Mouse (Mus musculus) stomach, embryonic 14.5 days (tissue): Measurements from ENCODE around the gene Gm11938. TPM values are rescaled to one million over a fixed set of nuclear protein-coding genes. Genes with fewer than 3 reads are reported as not detected.

Experiments used
- ATAC-seq: fragments of 200-750 bp; cut with Nextera tagmentation; 2 replicates; pipeline ENCODE4 v1.8.0; 2017; ENCODE audit warnings: low read depth, moderate TSS enrichment; ENCODE audit not compliant: insufficient number of reproducible peaks, insufficient read depth, low FRiP score
- H3K27ac ChIP-seq: fragments of 300-500 bp; sonication (generic); 2 replicates; pipeline ENCODE4 v1.5.1; 2014; ENCODE audit warnings: mild to moderate bottlenecking, low read length, moderate library complexity, mixed read lengths
- H3K27me3 ChIP-seq: fragments of 300-500 bp; sonication (generic); 2 replicates; pipeline ENCODE4 v1.6.1; 2014; ENCODE audit warnings: low read length, control low read depth, mixed read lengths; ENCODE audit not compliant: control insufficient read depth, insufficient read depth
- H3K36me3 ChIP-seq: fragments of 300-500 bp; sonication (generic); 2 replicates; pipeline ENCODE4 v1.6.1; 2014; ENCODE audit warnings: mild to moderate bottlenecking, control low read depth, low read length, moderate library complexity, mixed read lengths; ENCODE audit not compliant: control insufficient read depth, insufficient read depth
- H3K4me1 ChIP-seq: fragments of 300-500 bp; sonication (generic); 2 replicates; pipeline ENCODE4 v1.6.1; 2014; ENCODE audit warnings: low read length, control low read depth, mixed read lengths; ENCODE audit not compliant: control insufficient read depth, insufficient read depth
- H3K4me2 ChIP-seq: fragments of 300-500 bp; sonication (generic); replicated peaks from 2 replicates; pipeline ENCODE4 v1.6.1; 2014; ENCODE audit warnings: low read depth, low read length, control low read depth
- H3K4me3 ChIP-seq: fragments of 300-500 bp; sonication (generic); 2 replicates; pipeline ENCODE4 v1.5.1; 2014; ENCODE audit warnings: low read depth, low read length, control low read depth
- H3K9ac ChIP-seq: fragments of 300-500 bp; sonication (generic); replicated peaks from 2 replicates; pipeline ENCODE4 v1.6.1; 2014; ENCODE audit warnings: low read depth, mild to moderate bottlenecking, control low read depth, low read length, moderate library complexity, mixed read lengths
- H3K9me3 ChIP-seq: fragments of 300-500 bp; sonication (generic); 2 replicates; pipeline ENCODE4 v1.6.1; 2016; ENCODE audit warnings: low read depth, low read length, control low read depth; ENCODE audit not compliant: control insufficient read depth
- WGBS: fragments of 180-500 bp; shearing (Covaris S2); extraction: QIAGEN DNeasy Blood & Tissue Kit; methylation state at CpG from one replicate; pipeline ENCODE4 v1.1.7; 2014; 5-methylcytosine and 5-hydroxymethylcytosine counted together
- polyA plus RNA-seq: library from polyadenylated mRNA; unstranded; fragments of >200 nt; fragmentation: Nextera tagmentation; extraction: Ambion mirVana; gene quantifications from 2 replicates; pipeline ENCODE4 v1.2.1, GENCODE M21; 2014

The Gm11938 gene
- polyA plus RNA-seq, 1 experiment from 2014 or later, result not detected

DNA sequence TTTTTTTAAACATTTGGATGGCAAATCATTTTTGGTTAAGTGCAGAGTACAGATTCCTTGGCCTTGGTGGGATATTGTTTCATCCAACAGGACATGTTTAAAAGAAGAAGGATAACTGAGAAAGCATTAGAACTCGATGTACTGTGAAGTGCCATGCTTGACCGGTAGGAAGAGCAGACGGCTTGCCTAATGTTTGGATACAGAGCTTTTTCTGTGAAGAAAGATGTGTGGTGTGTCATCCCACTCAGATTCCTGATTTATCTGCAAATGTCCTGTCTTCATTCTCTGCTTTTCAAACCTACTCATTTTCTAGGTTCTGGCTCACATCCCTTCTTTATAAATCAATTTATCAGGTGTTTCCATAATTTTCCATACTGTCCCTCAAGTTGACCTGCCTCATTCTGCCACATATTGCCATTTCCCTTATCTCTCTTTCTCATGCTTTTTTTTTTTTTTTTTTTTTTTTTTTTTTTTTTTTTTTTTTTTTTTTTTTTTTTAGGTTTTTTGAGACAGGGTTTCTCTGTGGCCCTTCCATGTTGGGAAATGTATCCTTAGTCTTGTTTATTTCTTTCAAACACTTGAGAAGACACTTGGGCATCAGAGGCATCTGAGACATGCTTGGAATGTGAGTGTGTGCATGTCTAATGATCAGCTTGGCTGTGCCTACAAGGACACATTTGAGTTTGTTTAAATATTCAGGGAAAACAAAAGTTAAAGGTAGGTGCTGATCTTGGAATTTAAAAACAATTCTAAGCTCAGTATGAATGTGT, 44.9 kb downstream of the Gm11938 start:
- H3K9me3 ChIP-seq, result no peaks in the 10 kb centered on the region
- 61% methylated on average over 3 of the region's 3 CpGs for WGBS
- H3K9ac ChIP-seq, result no peak overlapping the region
- H3K4me3 ChIP-seq, result no peak overlapping the region
- no peak for ATAC-seq
- H3K36me3 ChIP-seq, result no peaks in the 10 kb centered on the region
- no peak overlapping the region for H3K4me2 ChIP-seq
- no peak overlapping the region for H3K27ac ChIP-seq
- H3K27me3 ChIP-seq, result no peaks in the 10 kb centered on the region
- no peaks in the 10 kb centered on the region for H3K4me1 ChIP-seq

DNA sequence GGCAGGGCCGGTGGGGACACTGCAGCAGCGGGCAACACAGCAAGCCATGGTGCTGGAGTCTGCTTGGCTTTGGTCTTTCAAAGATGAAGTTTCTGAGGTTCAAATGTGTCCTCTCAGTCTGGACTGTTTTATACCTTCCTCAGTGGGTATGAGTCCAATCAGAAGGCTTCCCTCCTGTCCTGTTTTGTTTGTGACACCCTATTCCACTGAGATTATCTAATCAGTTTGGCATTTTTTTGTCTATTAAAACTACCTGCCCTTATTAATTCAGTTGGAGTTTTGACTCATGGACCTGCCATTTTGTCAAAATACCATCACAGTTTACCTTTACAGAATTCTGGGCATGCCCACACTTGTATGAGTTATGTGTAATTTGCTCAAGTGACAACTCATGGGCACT, 46.4 kb downstream of the Gm11938 start, which contains the start of gene Krtap3-2:
Gene Krtap3-2 (minus strand): TSS at position 101 of the 400 bp plus-strand sequence.
- Histone ChIP-seq H3K4me2 (no peak within 1 kb of the TSS), H3K27ac (no peak within 1 kb of the TSS), H3K27me3 (no peaks in the 10 kb centered on the region), H3K9me3 (no peaks in the 10 kb centered on the region), H3K4me1 (no peaks in the 10 kb centered on the region), H3K9ac (no peak within 1 kb of the TSS), H3K36me3 (no peaks in the 10 kb centered on the region), H3K4me3 (no peak within 1 kb of the TSS)
- WGBS, result 73% methylated on average over 2 of the region's 2 CpGs
- ATAC-seq, result no peak

DNA sequence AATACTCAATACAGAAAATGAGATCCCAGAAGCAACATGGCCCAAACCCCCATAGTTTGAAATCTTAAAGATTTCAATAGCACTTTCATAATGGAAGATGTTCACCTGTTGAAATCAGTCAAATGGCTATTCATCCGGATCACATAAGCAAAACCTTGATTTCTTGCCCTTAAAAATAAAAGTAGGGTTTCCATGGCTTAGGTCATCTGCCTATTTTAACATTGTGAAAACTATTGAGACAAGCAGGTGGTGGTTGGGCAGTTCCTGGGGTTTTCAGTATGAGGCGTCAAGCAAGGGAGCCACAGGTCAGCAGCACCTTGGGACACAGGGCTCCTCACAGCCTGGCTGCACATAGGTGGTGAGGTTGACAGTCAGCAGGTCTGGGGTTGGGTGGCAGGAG, 46.9 kb downstream of the Gm11938 start:
- no peak overlapping the region for H3K27ac ChIP-seq
- H3K27me3 ChIP-seq, result no peaks in the 10 kb centered on the region
- H3K4me2 ChIP-seq, result no peak overlapping the region
- no peaks in the 10 kb centered on the region for H3K9me3 ChIP-seq
- no peak overlapping the region for H3K4me3 ChIP-seq
- no peak overlapping the region for H3K9ac ChIP-seq
- ATAC-seq, result no peak
- 85% methylated on average over 2 of the region's 2 CpGs for WGBS
- no peaks in the 10 kb centered on the region for H3K36me3 ChIP-seq
- H3K4me1 ChIP-seq, result no peaks in the 10 kb centered on the region

Other genes with a start within 250 kb of the Gm11938 start
- 0.21 TPM in 1 of 2 replicates, not detected in the other for gene Krt28, start 228.4 kb downstream of the Gm11938 start, polyA plus RNA-seq
- gene Krt10, start 213.9 kb downstream of the Gm11938 start, polyA plus RNA-seq, result 31.7 and 37.0 TPM in 2 replicates
- gene Krt12, start 181.0 kb downstream of the Gm11938 start, polyA plus RNA-seq, result not detected in 2 replicates
- 3.0 and 3.9 TPM in 2 replicates for gene Krt20, start 165.2 kb downstream of the Gm11938 start, polyA plus RNA-seq
- gene Krt23, start 110.2 kb downstream of the Gm11938 start, polyA plus RNA-seq, result 18.3 and 21.4 TPM in 2 replicates
- gene Krt39, start 82.0 kb downstream of the Gm11938 start, polyA plus RNA-seq, result not detected in 2 replicates
- not detected in 2 replicates for gene Krt40, start 60.1 kb downstream of the Gm11938 start, polyA plus RNA-seq
- not detected in 2 replicates for gene Krtap3-3, start 52.4 kb downstream of the Gm11938 start, polyA plus RNA-seq
- gene Krtap3-2, start 46.5 kb downstream of the Gm11938 start, polyA plus RNA-seq, result not detected in 2 replicates
- not detected in 2 replicates for gene Gm11939, start 43.8 kb downstream of the Gm11938 start, polyA plus RNA-seq
- gene Krtap3-1, start 36.7 kb downstream of the Gm11938 start, polyA plus RNA-seq, result not detected in 2 replicates
- gene Krtap1-5, start 22.3 kb downstream of the Gm11938 start, polyA plus RNA-seq, result not detected in 2 replicates
- not detected in 2 replicates for gene Krtap1-4, start 19.7 kb downstream of the Gm11938 start, polyA plus RNA-seq
- not detected in 2 replicates for gene Krtap1-3, start 12.0 kb downstream of the Gm11938 start, polyA plus RNA-seq
- gene Krtap9-3, start 5.2 kb downstream of the Gm11938 start, polyA plus RNA-seq, result not detected in 2 replicates
- not detected in 2 replicates for gene Gm11937, start 6.9 kb upstream of the Gm11938 start, polyA plus RNA-seq
- not detected in 2 replicates for gene Krtap2-4, start 11.5 kb upstream of the Gm11938 start, polyA plus RNA-seq
- gene Gm11562, start 17.1 kb upstream of the Gm11938 start, polyA plus RNA-seq, result not detected in 2 replicates
- not detected in 2 replicates for gene Krtap4-1, start 24.9 kb upstream of the Gm11938 start, polyA plus RNA-seq
- gene Krtap4-2, start 31.8 kb upstream of the Gm11938 start, polyA plus RNA-seq, result not detected in 2 replicates
- gene Krtap4-7, start 40.8 kb upstream of the Gm11938 start, polyA plus RNA-seq, result not detected in 2 replicates
- gene Gm11555, start 46.9 kb upstream of the Gm11938 start, polyA plus RNA-seq, result not detected in 2 replicates
- not detected in 2 replicates for gene Gm11563, start 55.7 kb upstream of the Gm11938 start, polyA plus RNA-seq
- not detected in 2 replicates for gene Krtap4-6, start 62.7 kb upstream of the Gm11938 start, polyA plus RNA-seq
- not detected in 2 replicates for gene Gm14190, start 87.4 kb upstream of the Gm11938 start, polyA plus RNA-seq
- not detected in 2 replicates for gene Gm14180, start 131.0 kb upstream of the Gm11938 start, polyA plus RNA-seq
- not detected in 2 replicates for gene Gm11595, start 169.6 kb upstream of the Gm11938 start, polyA plus RNA-seq
- gene Krtap4-8, start 177.4 kb upstream of the Gm11938 start, polyA plus RNA-seq, result not detected in 2 replicates
- not detected in 2 replicates for gene Krtap4-9, start 181.9 kb upstream of the Gm11938 start, polyA plus RNA-seq
- gene Gm11596, start 190.2 kb upstream of the Gm11938 start, polyA plus RNA-seq, result not detected in 2 replicates
- not detected in 2 replicates for gene Gm11569, start 195.6 kb upstream of the Gm11938 start, polyA plus RNA-seq
- not detected in 2 replicates for gene Gm11554, start 201.1 kb upstream of the Gm11938 start, polyA plus RNA-seq
- not detected in 2 replicates for gene Krtap4-13, start 206.6 kb upstream of the Gm11938 start, polyA plus RNA-seq
- gene Gm11564, start 212.4 kb upstream of the Gm11938 start, polyA plus RNA-seq, result not detected in 2 replicates
- gene 2300003K06Rik, start 234.8 kb upstream of the Gm11938 start, polyA plus RNA-seq, result not detected in 2 replicates
- gene Krtap4-16, start 248.3 kb upstream of the Gm11938 start, polyA plus RNA-seq, result not detected in 2 replicates